Mouse (Mus musculus): ENCODE data around the gene Btbd1.

Btbd1 gene

GRCm38 (mm10) chr7:81775325-81775724 lies 53.9 kb downstream of the Btbd1 start:
- no peak for DNase-seq

GRCm38 (mm10) chr7:81772786-81773539 lies 56.3 kb downstream of the Btbd1 start:
- no peak for DNase-seq

- peak; percentile 38 to 55 for DNase-seq
Observed at GRCm38 (mm10) chr7:81763110-81763845, 66.0 kb downstream of the Btbd1 start.

- peak; percentile 83 to 84 for DNase-seq
Observed at GRCm38 (mm10) chr7:81762180-81763109, 66.8 kb downstream of the Btbd1 start, which contains the start of gene Ramac. TSS of gene Ramac (plus strand) at chr7:81762925.

DNA sequence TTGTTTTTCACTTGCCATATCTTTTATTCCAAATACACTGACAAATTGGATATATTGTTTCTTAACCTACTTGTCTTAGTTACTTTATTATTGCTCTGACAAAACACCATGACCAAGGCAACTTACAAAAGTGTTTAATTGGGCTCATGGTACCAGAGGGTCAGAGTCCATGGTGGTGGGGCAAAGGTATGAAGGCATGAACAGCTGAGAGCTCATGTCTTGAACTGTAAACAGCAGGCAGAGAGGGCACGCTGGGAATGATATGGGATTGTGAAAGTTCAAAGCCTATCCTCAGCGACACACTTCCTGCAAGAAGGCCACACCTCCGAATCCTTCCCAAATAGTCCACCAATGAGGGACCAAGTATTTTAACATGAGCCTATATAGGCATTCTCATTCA lies 81.3 kb downstream of the Btbd1 start:
- no peak for DNase-seq

GRCm38 (mm10) chr7:81744145-81744544 lies 85.1 kb downstream of the Btbd1 start:
- no peak for DNase-seq
